Mouse (Mus musculus): ENCODE measurements around the gene Mief1. TPM values are rescaled to one million over a fixed set of nuclear protein-coding genes. Genes with fewer than 3 reads are reported as not detected.

Mief1 gene
- total and polyA plus RNA-seq, 2 experiments = 13.4 to 17.1 TPM

- H3K27me3 ChIP-seq (ENCODE audit: control insufficient read depth, insufficient read depth, low read length) = no peaks in the 10 kb centered on the region
- TF ChIP-seq CTCF (IDR thresholded peaks at IDR 0.05; ENCODE audit: low read depth, low read length) (no peak), POLR2A (IDR thresholded peaks at IDR 0.05; ENCODE audit: extremely low read depth, insufficient read depth, low read length) (no peak)
- no peaks in the 10 kb centered on the region for H3K36me3 ChIP-seq (ENCODE audit: control insufficient read depth, insufficient read depth, low read length)
- no peak overlapping the region for H3K9ac ChIP-seq (ENCODE audit: low read depth, low read length)
- no peak overlapping the region for H3K4me3 ChIP-seq (ENCODE audit: insufficient read depth, low read depth, low read length)
- no peak for DNase-seq (ENCODE audit: extremely low read depth, low read depth, low spot score)
- no peaks in the 10 kb centered on the region for H3K79me2 ChIP-seq (ENCODE audit: control insufficient read depth, insufficient read depth, low read length)
- H3K4me1 ChIP-seq (ENCODE audit: control insufficient read depth, insufficient read depth, low read length) = no peaks in the 10 kb centered on the region
- H3K27ac ChIP-seq (replicated peaks; ENCODE audit: insufficient read depth, low read depth, low read length) = no peak overlapping the region
These were observed 20.1 kb upstream of the Mief1 start for GRCm38 (mm10) chr15:80213688-80214087.

GRCm38 (mm10) chr15:80215716-80216479 lies 17.9 kb upstream of the Mief1 start:
- Histone ChIP-seq H3K79me2 (ENCODE audit: control insufficient read depth, insufficient read depth, low read length) (no peaks in the 10 kb centered on the region), H3K27me3 (ENCODE audit: control insufficient read depth, insufficient read depth, low read length) (no peaks in the 10 kb centered on the region), H3K4me1 (ENCODE audit: control insufficient read depth, insufficient read depth, low read length) (no peaks in the 10 kb centered on the region; the same call in 1 of the 2 replicates), H3K9ac (ENCODE audit: low read depth, low read length) (no peak overlapping the region), H3K27ac (replicated peaks; ENCODE audit: insufficient read depth, low read depth, low read length) (no peak overlapping the region), H3K36me3 (ENCODE audit: control insufficient read depth, insufficient read depth, low read length) (no peaks in the 10 kb centered on the region), H3K4me3 (ENCODE audit: insufficient read depth, low read depth, low read length) (no peak overlapping the region)
- TF ChIP-seq POLR2A (IDR thresholded peaks at IDR 0.05; ENCODE audit: extremely low read depth, insufficient read depth, low read length) = no peak
- TF ChIP-seq CTCF (IDR thresholded peaks at IDR 0.05; ENCODE audit: low read depth, low read length) = peak; percentile 62
- 27% methylated on average over 10 of the region's 10 CpGs for WGBS
- DNase-seq (ENCODE audit: extremely low read depth, low read depth, low spot score) = no peak

- TF ChIP-seq CTCF (IDR thresholded peaks at IDR 0.05; ENCODE audit: low read depth, low read length) (no peak), POLR2A (IDR thresholded peaks at IDR 0.05; ENCODE audit: extremely low read depth, insufficient read depth, low read length) (no peak)
- 52% methylated on average over 9 of the region's 9 CpGs for WGBS
- Histone ChIP-seq H3K79me2 (ENCODE audit: control insufficient read depth, insufficient read depth, low read length) (no peaks in the 10 kb centered on the region), H3K27ac (replicated peaks; ENCODE audit: insufficient read depth, low read depth, low read length) (no peak overlapping the region), H3K4me3 (ENCODE audit: insufficient read depth, low read depth, low read length) (no peak overlapping the region), H3K27me3 (ENCODE audit: control insufficient read depth, insufficient read depth, low read length) (no peaks in the 10 kb centered on the region), H3K4me1 (ENCODE audit: control insufficient read depth, insufficient read depth, low read length) (no peaks in the 10 kb centered on the region; the same call in 1 of the 2 replicates), H3K9ac (ENCODE audit: low read depth, low read length) (no peak overlapping the region), H3K36me3 (ENCODE audit: control insufficient read depth, insufficient read depth, low read length) (no peaks in the 10 kb centered on the region)
- DNase-seq (ENCODE audit: extremely low read depth, low read depth, low spot score) = no peak
These were observed 17.4 kb upstream of the Mief1 start for GRCm38 (mm10) chr15:80216480-80216820.

GRCm38 (mm10) chr15:80217476-80217875 lies 16.3 kb upstream of the Mief1 start:
- Histone ChIP-seq H3K36me3 (ENCODE audit: control insufficient read depth, insufficient read depth, low read length) (no peaks in the 10 kb centered on the region), H3K4me1 (ENCODE audit: control insufficient read depth, insufficient read depth, low read length) (no peaks in the 10 kb centered on the region; the same call in 1 of the 2 replicates), H3K9ac (ENCODE audit: low read depth, low read length) (no peak overlapping the region), H3K27me3 (ENCODE audit: control insufficient read depth, insufficient read depth, low read length) (no peaks in the 10 kb centered on the region), H3K79me2 (ENCODE audit: control insufficient read depth, insufficient read depth, low read length) (no peaks in the 10 kb centered on the region), H3K27ac (replicated peaks; ENCODE audit: insufficient read depth, low read depth, low read length) (no peak overlapping the region), H3K4me3 (ENCODE audit: insufficient read depth, low read depth, low read length) (no peak overlapping the region)
- no peak for DNase-seq (ENCODE audit: extremely low read depth, low read depth, low spot score)
- 88% methylated on average over 10 of the region's 10 CpGs for WGBS
- no peak for TF ChIP-seq POLR2A (IDR thresholded peaks at IDR 0.05; ENCODE audit: extremely low read depth, insufficient read depth, low read length)
- TF ChIP-seq CTCF (IDR thresholded peaks at IDR 0.05; ENCODE audit: low read depth, low read length) = no peak

GRCm38 (mm10) chr15:80219211-80219610 lies 14.6 kb upstream of the Mief1 start:
- Histone ChIP-seq H3K4me3 (ENCODE audit: insufficient read depth, low read depth, low read length) (no peak overlapping the region; the same call in 1 of the 2 replicates), H3K27me3 (ENCODE audit: control insufficient read depth, insufficient read depth, low read length) (no peaks in the 10 kb centered on the region), H3K27ac (replicated peaks; ENCODE audit: insufficient read depth, low read depth, low read length) (no peak overlapping the region), H3K79me2 (ENCODE audit: control insufficient read depth, insufficient read depth, low read length) (no peaks in the 10 kb centered on the region), H3K9ac (ENCODE audit: low read depth, low read length) (no peak overlapping the region), H3K36me3 (ENCODE audit: control insufficient read depth, insufficient read depth, low read length) (no peaks in the 10 kb centered on the region), H3K4me1 (ENCODE audit: control insufficient read depth, insufficient read depth, low read length) (no peaks in the 10 kb centered on the region; the same call in 1 of the 2 replicates)
- TF ChIP-seq POLR2A (IDR thresholded peaks at IDR 0.05; ENCODE audit: extremely low read depth, insufficient read depth, low read length) (no peak), CTCF (IDR thresholded peaks at IDR 0.05; ENCODE audit: low read depth, low read length) (no peak)
- DNase-seq (ENCODE audit: extremely low read depth, low read depth, low spot score) = no peak
- 48% methylated on average over 14 of the region's 14 CpGs for WGBS
